Mouse (Mus musculus) lung, postnatal 36 days (tissue): Measurements from ENCODE around the gene Rps28.

ENCODE experiments used
- DNase-seq: peaks from one replicate; pipeline ENCODE4 v3.0.0; 2022; ENCODE audit warnings: mixed read lengths

Gene Rps28

DNA sequence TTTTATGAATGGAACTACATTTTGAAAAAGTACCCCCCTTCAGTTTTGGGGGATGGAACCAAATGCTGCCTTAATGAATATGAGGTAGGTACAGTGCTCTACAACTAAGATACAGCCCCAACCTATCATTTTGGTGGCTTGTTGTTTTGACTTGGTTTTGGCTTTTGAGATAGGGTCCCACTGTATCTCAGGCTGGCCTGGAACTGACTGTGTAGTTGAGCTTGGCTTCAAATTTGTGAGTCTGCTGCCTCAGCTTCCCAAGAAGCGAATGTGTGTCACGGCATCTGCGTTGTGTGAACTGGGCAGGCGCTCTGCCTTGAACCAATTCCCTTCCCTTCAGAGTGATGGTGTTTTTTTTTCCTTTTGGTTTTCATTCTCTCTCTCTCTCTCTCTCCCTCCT lies 52.7 kb downstream of the Rps28 start:
- no peak for DNase-seq
